Mouse (Mus musculus) embryonic facial prominence, embryonic 13.5 days (tissue): Measurements from ENCODE around the gene Gm1043. TPM values are rescaled to one million over a fixed set of nuclear protein-coding genes. Genes with fewer than 3 reads are reported as not detected.

Experiments
- ATAC-seq: fragments of 200-750 bp; cut with Nextera tagmentation; 2 replicates; pipeline ENCODE4 v1.8.0; 2017; ENCODE audit warnings: low read depth; ENCODE audit not compliant: insufficient number of reproducible peaks, insufficient read depth, low FRiP score, low TSS enrichment
- H3K27ac ChIP-seq: fragments of 300-500 bp; sonication (generic); 2 replicates; pipeline ENCODE4 v1.5.1; 2015; ENCODE audit warnings: moderate library complexity, mild to moderate bottlenecking, inconsistent platforms
- H3K27me3 ChIP-seq: fragments of 300-500 bp; sonication (generic); 2 replicates; pipeline ENCODE4 v1.6.1; 2015; ENCODE audit warnings: mild to moderate bottlenecking, inconsistent platforms
- H3K36me3 ChIP-seq: fragments of 300-500 bp; sonication (generic); 2 replicates; pipeline ENCODE4 v1.6.1; 2015; ENCODE audit warnings: mild to moderate bottlenecking, inconsistent platforms
- H3K4me1 ChIP-seq: fragments of 300-500 bp; sonication (generic); 2 replicates; pipeline ENCODE4 v1.6.1; 2015; ENCODE audit warnings: inconsistent platforms
- H3K4me2 ChIP-seq: fragments of 300-500 bp; sonication (generic); 2 replicates; pipeline ENCODE4 v1.6.1; 2015; ENCODE audit warnings: moderate library complexity, mild to moderate bottlenecking, inconsistent platforms
- H3K4me3 ChIP-seq: fragments of 300-500 bp; sonication (generic); 2 replicates; pipeline ENCODE4 v1.5.1; 2015; ENCODE audit warnings: mild to moderate bottlenecking, inconsistent platforms
- H3K9ac ChIP-seq: fragments of 300-500 bp; sonication (generic); 2 replicates; pipeline ENCODE4 v1.6.1; 2015; ENCODE audit warnings: mild to moderate bottlenecking, inconsistent platforms
- H3K9me3 ChIP-seq: fragments of 300-500 bp; sonication (generic); 2 replicates; pipeline ENCODE4 v1.6.1; 2016; ENCODE audit warnings: inconsistent platforms
- WGBS: fragments of 180-500 bp; shearing (Covaris S2); methylation state at CpG from one replicate; pipeline ENCODE4 v1.1.7; 2015; ENCODE audit warnings: mixed read lengths; 5-methylcytosine and 5-hydroxymethylcytosine counted together
- polyA plus RNA-seq: library from polyadenylated mRNA; unstranded; fragments of >200 nt; fragmentation: Nextera tagmentation; extraction: Ambion mirVana; gene quantifications from 2 replicates; pipeline ENCODE4 v1.2.1, GENCODE M21; 2015

The Gm1043 gene
- not detected in 2 replicates for polyA plus RNA-seq

GRCm38 (mm10) chr5:37085241-37085640 is at the start of gene Gm1043:
Gene Gm1043, plus strand, starts transcription at chr5:37085370.
- ATAC-seq = no peak

GRCm38 (mm10) chr5:37035896-37036295 is 49.3 kb upstream of the Gm1043 start:
- H3K4me1 ChIP-seq = no peaks in the 10 kb centered on the region
- H3K27ac ChIP-seq = no peak overlapping the region
- no peak overlapping the region for H3K4me2 ChIP-seq
- 82% methylated on average over 6 of the region's 6 CpGs for WGBS
- no peak for ATAC-seq
- H3K4me3 ChIP-seq = no peak overlapping the region
- H3K36me3 ChIP-seq = no peaks in the 10 kb centered on the region
- H3K9ac ChIP-seq = no peak overlapping the region
- no peaks in the 10 kb centered on the region for H3K9me3 ChIP-seq
- H3K27me3 ChIP-seq = peaks cover 24% of the 10 kb centered on the region

More at GRCm38 (mm10) chr5:37085241-37085640, at the start of gene Gm1043:
- H3K27me3 ChIP-seq = peaks cover 21% of the 10 kb centered on the region
- 88% methylated on average over 16 of the region's 16 CpGs for WGBS
- H3K4me1 ChIP-seq = peaks cover 9% of the 10 kb centered on the region
- H3K9ac ChIP-seq = no peak within 1 kb of the TSS
- no peaks in the 10 kb centered on the region for H3K9me3 ChIP-seq
- no peak within 1 kb of the TSS for H3K4me3 ChIP-seq
- H3K36me3 ChIP-seq = no peaks in the 10 kb centered on the region
- H3K27ac ChIP-seq = no peak within 1 kb of the TSS
- H3K4me2 ChIP-seq = no peak within 1 kb of the TSS

- no peak overlapping the region for H3K4me3 ChIP-seq
- no peak overlapping the region for H3K4me2 ChIP-seq
- peaks cover 24% of the 10 kb centered on the region for H3K27me3 ChIP-seq
- H3K27ac ChIP-seq = no peak overlapping the region
- WGBS = 68% methylated on average over 3 of the region's 3 CpGs
- H3K36me3 ChIP-seq = no peaks in the 10 kb centered on the region
- H3K4me1 ChIP-seq = no peaks in the 10 kb centered on the region
- no peak overlapping the region for H3K9ac ChIP-seq
- H3K9me3 ChIP-seq = no peaks in the 10 kb centered on the region
- no peak for ATAC-seq
Observed at GRCm38 (mm10) chr5:37036884-37037283, 48.3 kb upstream of the Gm1043 start.

GRCm38 (mm10) chr5:37039908-37040307 is 45.3 kb upstream of the Gm1043 start:
- H3K4me2 ChIP-seq = no peak overlapping the region
- H3K9me3 ChIP-seq = no peaks in the 10 kb centered on the region
- H3K9ac ChIP-seq = no peak overlapping the region
- no peak overlapping the region for H3K4me3 ChIP-seq
- H3K36me3 ChIP-seq = no peaks in the 10 kb centered on the region
- 76% methylated on average over 6 of the region's 6 CpGs for WGBS
- H3K27me3 ChIP-seq = peaks cover 20% of the 10 kb centered on the region
- no peak for ATAC-seq
- no peaks in the 10 kb centered on the region for H3K4me1 ChIP-seq
- H3K27ac ChIP-seq = no peak overlapping the region

- Histone ChIP-seq H3K9me3 (no peaks in the 10 kb centered on the region), H3K9ac (no peak overlapping the region), H3K36me3 (no peaks in the 10 kb centered on the region), H3K4me1 (no peaks in the 10 kb centered on the region), H3K27me3 (peaks cover 20% of the 10 kb centered on the region), H3K27ac (no peak overlapping the region), H3K4me2 (no peak overlapping the region), H3K4me3 (no peak overlapping the region)
- 17% methylated on average over 9 of the region's 9 CpGs for WGBS
- ATAC-seq = no peak
Observed at GRCm38 (mm10) chr5:37040711-37041110, 44.5 kb upstream of the Gm1043 start.

- H3K4me2 ChIP-seq = no peak overlapping the region
- no peak overlapping the region for H3K4me3 ChIP-seq
- 58% methylated on average over 6 of the region's 6 CpGs for WGBS
- H3K36me3 ChIP-seq = no peaks in the 10 kb centered on the region
- no peak overlapping the region for H3K27ac ChIP-seq
- H3K9me3 ChIP-seq = no peaks in the 10 kb centered on the region
- peaks cover 20% of the 10 kb centered on the region for H3K27me3 ChIP-seq
- no peak overlapping the region for H3K9ac ChIP-seq
- no peak for ATAC-seq
- no peaks in the 10 kb centered on the region for H3K4me1 ChIP-seq
Observed at GRCm38 (mm10) chr5:37041651-37042050, 43.5 kb upstream of the Gm1043 start.

GRCm38 (mm10) chr5:37042934-37043333 is 42.2 kb upstream of the Gm1043 start:
- H3K4me3 ChIP-seq = no peak overlapping the region
- WGBS = 21% methylated on average over 4 of the region's 4 CpGs

GRCm38 (mm10) chr5:37044793-37045192 is 40.4 kb upstream of the Gm1043 start:
- Histone ChIP-seq H3K27ac (no peak overlapping the region), H3K27me3 (peaks cover 16% of the 10 kb centered on the region), H3K4me2 (no peak overlapping the region), H3K9me3 (no peaks in the 10 kb centered on the region), H3K4me3 (no peak overlapping the region), H3K4me1 (no peaks in the 10 kb centered on the region), H3K36me3 (no peaks in the 10 kb centered on the region), H3K9ac (no peak overlapping the region)
- 69% methylated on average over 2 of the region's 2 CpGs for WGBS
- no peak for ATAC-seq

More at GRCm38 (mm10) chr5:37042934-37043333, 42.2 kb upstream of the Gm1043 start:
- peaks cover 20% of the 10 kb centered on the region for H3K27me3 ChIP-seq
- no peak overlapping the region for H3K27ac ChIP-seq
- ATAC-seq = no peak
- H3K4me2 ChIP-seq = no peak overlapping the region
- no peaks in the 10 kb centered on the region for H3K9me3 ChIP-seq
- no peak overlapping the region for H3K9ac ChIP-seq
- H3K36me3 ChIP-seq = no peaks in the 10 kb centered on the region
- no peaks in the 10 kb centered on the region for H3K4me1 ChIP-seq

- H3K4me1 ChIP-seq = no peaks in the 10 kb centered on the region
- 78% methylated on average over 2 of the region's 2 CpGs for WGBS
- no peak overlapping the region for H3K4me2 ChIP-seq
- H3K27me3 ChIP-seq = peaks cover 16% of the 10 kb centered on the region
- no peaks in the 10 kb centered on the region for H3K9me3 ChIP-seq
- H3K36me3 ChIP-seq = no peaks in the 10 kb centered on the region
- H3K27ac ChIP-seq = no peak overlapping the region
- ATAC-seq = no peak
- no peak overlapping the region for H3K4me3 ChIP-seq
- H3K9ac ChIP-seq = no peak overlapping the region
Observed at GRCm38 (mm10) chr5:37045582-37045981, 39.6 kb upstream of the Gm1043 start.

- H3K36me3 ChIP-seq = no peaks in the 10 kb centered on the region
- ATAC-seq = no peak
- H3K27me3 ChIP-seq = peaks cover 5% of the 10 kb centered on the region
- WGBS = 57% methylated on average over 5 of the region's 5 CpGs
- no peak overlapping the region for H3K27ac ChIP-seq
- no peak overlapping the region for H3K4me3 ChIP-seq
- H3K4me2 ChIP-seq = no peak overlapping the region
- H3K9me3 ChIP-seq = no peaks in the 10 kb centered on the region
- no peak overlapping the region for H3K9ac ChIP-seq
- no peaks in the 10 kb centered on the region for H3K4me1 ChIP-seq
Observed at GRCm38 (mm10) chr5:37046791-37047190, 38.4 kb upstream of the Gm1043 start.

GRCm38 (mm10) chr5:37047206-37047915 is 37.8 kb upstream of the Gm1043 start:
- 58% methylated on average over 17 of the region's 17 CpGs for WGBS
- no peak overlapping the region for H3K9ac ChIP-seq
- no peak for ATAC-seq
- H3K36me3 ChIP-seq = no peaks in the 10 kb centered on the region
- H3K4me2 ChIP-seq = no peak overlapping the region
- H3K27ac ChIP-seq = no peak overlapping the region
- no peaks in the 10 kb centered on the region for H3K4me1 ChIP-seq
- H3K4me3 ChIP-seq = no peak overlapping the region
- peaks cover 4% of the 10 kb centered on the region; the same call in 1 of the 2 replicates for H3K27me3 ChIP-seq
- no peaks in the 10 kb centered on the region for H3K9me3 ChIP-seq

GRCm38 (mm10) chr5:37047992-37048391 is 37.2 kb upstream of the Gm1043 start:
- no peak for ATAC-seq

More at GRCm38 (mm10) chr5:37047992-37048391, 37.2 kb upstream of the Gm1043 start:
- H3K9ac ChIP-seq = no peak overlapping the region
- no peaks in the 10 kb centered on the region for H3K36me3 ChIP-seq
- no peak overlapping the region for H3K4me3 ChIP-seq
- H3K4me2 ChIP-seq = no peak overlapping the region
- H3K27ac ChIP-seq = no peak overlapping the region
- no peaks in the 10 kb centered on the region for H3K27me3 ChIP-seq
- WGBS = 72% methylated on average over 7 of the region's 7 CpGs
- no peaks in the 10 kb centered on the region for H3K9me3 ChIP-seq
- H3K4me1 ChIP-seq = no peaks in the 10 kb centered on the region
